9 mouse cellular contexts compared by ENCODE assay signal in genomic region chr3:41081474-41082301, GRCm38 (mm10). TPM values are rescaled to one million over a fixed set of nuclear protein-coding genes. Genes with fewer than 3 reads are reported as not detected.
DNase-seq lines count a peak whose midpoint lies in the region; ATAC-seq lines count a peak whose summit lies in the region.
"Had no signal": no experiment of that assay in that cellular context is flagged by ENCODE, and none has a peak within 500 bp of the region (broad histone marks: within the 10 kb centered on the region; RNA-seq: fewer than 3 reads in every experiment).

No protein-coding gene starts in this region.

- peak overlapping the region; percentile 89 for H3K4me3 ChIP-seq in forebrain, embryonic 11.5 days (ENCODE audit: low read depth, low read length)
- peak overlapping the region; percentile 97 for H3K4me3 ChIP-seq in liver, embryonic 15.5 days (replicated peaks)
- peak overlapping the region; percentile 77 for H3K4me3 ChIP-seq in neural tube, embryonic 15.5 days (replicated peaks)

- H3K27ac ChIP-seq in forebrain, embryonic 11.5 days (ENCODE audit: low read depth, low read length), result no peak overlapping the region
- H3K27ac ChIP-seq in liver, embryonic 15.5 days (replicated peaks), result peak overlapping the region; percentile 88
- H3K27ac ChIP-seq in neural tube, embryonic 15.5 days (replicated peaks), result peak overlapping the region; percentile 90

- no peaks in the 10 kb centered on the region for H3K27me3 ChIP-seq in forebrain, embryonic 11.5 days (ENCODE audit: control insufficient read depth, insufficient read depth, low read length)
- no peaks in the 10 kb centered on the region for H3K27me3 ChIP-seq in liver, embryonic 15.5 days
- H3K27me3 ChIP-seq in neural tube, embryonic 15.5 days (replicated peaks), result no peaks in the 10 kb centered on the region
- H3K27me3 ChIP-seq: Patski had no signal

- no peak for ATAC-seq in cerebellum, adult (ENCODE audit: insufficient number of reproducible peaks, low FRiP score, low TSS enrichment)
- no peak for ATAC-seq in forebrain, embryonic 11.5 days (replicated peaks; ENCODE audit: low FRiP score)
- ATAC-seq in liver, embryonic 15.5 days (ENCODE audit: insufficient read depth), result no peak
- ATAC-seq in neural tube, embryonic 15.5 days (ENCODE audit: low FRiP score), result no peak

- peak; percentile 58 for DNase-seq in cerebellum, adult 9-10 months
- DNase-seq in adrenal gland, adult 8-10 months, result peak; percentile 21
- no peak for DNase-seq in forebrain, embryonic 11.5 days (ENCODE audit: low spot score)
- peak; percentile 14 for DNase-seq in hindlimb bud, embryonic 11.5 days (ENCODE audit: extremely low spot score, low read depth, low spot score)
- DNase-seq in layer of hippocampus, postnatal 36 days, result no peak

- 3% methylated on average over 23 of the region's 23 CpGs for WGBS in forebrain, embryonic 11.5 days
- 6% methylated on average over 23 of the region's 23 CpGs for WGBS in liver, embryonic 15.5 days (ENCODE audit: insufficient replicate concordance)
- WGBS in neural tube, embryonic 15.5 days, result under 1% methylated on average over 23 of the region's 23 CpGs

- peak overlapping the region; percentile 78 for H3K4me2 ChIP-seq in forebrain, embryonic 11.5 days (ENCODE audit: low read depth, low read length, severe bottlenecking)
- H3K4me2 ChIP-seq in liver, embryonic 15.5 days, result peak overlapping the region; percentile 99
- peak overlapping the region; percentile 74 for H3K4me2 ChIP-seq in neural tube, embryonic 15.5 days

- H3K36me3 ChIP-seq in forebrain, embryonic 11.5 days (ENCODE audit: control insufficient read depth, insufficient read depth, low read length), result no peaks in the 10 kb centered on the region
- H3K36me3 ChIP-seq in liver, embryonic 15.5 days (replicated peaks), result no peaks in the 10 kb centered on the region
- no peaks in the 10 kb centered on the region for H3K36me3 ChIP-seq in neural tube, embryonic 15.5 days

- H3K9ac ChIP-seq in forebrain, embryonic 11.5 days (ENCODE audit: low read length), result peak overlapping the region; percentile 79
- peak overlapping the region; percentile 90 for H3K9ac ChIP-seq in liver, embryonic 15.5 days
- H3K9ac ChIP-seq in neural tube, embryonic 15.5 days (replicated peaks), result peak overlapping the region; percentile 59

- H3K9me3 ChIP-seq in forebrain, embryonic 11.5 days (ENCODE audit: control insufficient read depth, low read length), result no peaks in the 10 kb centered on the region
- no peaks in the 10 kb centered on the region for H3K9me3 ChIP-seq in liver, embryonic 15.5 days (replicated peaks)
- H3K9me3 ChIP-seq in neural tube, embryonic 15.5 days (replicated peaks), result no peaks in the 10 kb centered on the region

- H3K4me1 ChIP-seq in forebrain, embryonic 11.5 days (replicated peaks; ENCODE audit: control insufficient read depth, insufficient read depth, low read length), result no peaks in the 10 kb centered on the region; the same call in 1 of the 2 replicates
- peaks cover 35% of the 10 kb centered on the region for H3K4me1 ChIP-seq in liver, embryonic 15.5 days (replicated peaks)
- peaks cover 27% of the 10 kb centered on the region for H3K4me1 ChIP-seq in neural tube, embryonic 15.5 days

RNA-seq across cellular contexts. Expression of gene Pgrmc2, which starts 1.2 kb away (rescaled TPM):
- total RNA-seq in adrenal gland, adult 8-10 months (2022), result 10 to 100 TPM; 50.4 to 57.7 (median 54.3) TPM
- 28.4 and 28.9 TPM in 2 replicates for polyA plus RNA-seq in forebrain, embryonic 11.5 days (2014; fragmentation: Nextera tagmentation; extraction: Ambion mirVana)
- 17.1 and 18.1 TPM in 2 replicates for polyA plus RNA-seq in liver, embryonic 15.5 days (2015; fragmentation: Nextera tagmentation; extraction: Ambion mirVana)
- 30.8 and 33.6 TPM in 2 replicates for polyA plus RNA-seq in neural tube, embryonic 15.5 days (2015; fragmentation: Nextera tagmentation; extraction: Ambion mirVana)
- 10 to 100 TPM; 54.1 to 55.0 TPM for total RNA-seq in layer of hippocampus, postnatal 36 days (2021)

Comparison
In these comparisons a context has a peak if more than half of its experiments do, and no peak if none do; other contexts are left out.
1. DNase-seq: peak in cerebellum, adult 9-10 months (single experiment), adrenal gland, adult 8-10 months (single experiment) and hindlimb bud, embryonic 11.5 days (single experiment); none in forebrain, embryonic 11.5 days (single experiment) and layer of hippocampus, postnatal 36 days (0 of 2).
2. Peak in every context shown above with its lines, with median percentiles within 50 percentile points of each other: H3K4me2 ChIP-seq, H3K4me3 ChIP-seq and H3K9ac ChIP-seq.